Mouse (Mus musculus) MEL (cell line): ENCODE measurements around the gene Gm49711. TPM values are rescaled to one million over a fixed set of nuclear protein-coding genes. Genes with fewer than 3 reads are reported as not detected.

Source experiments
- DNase-seq: peaks from one replicate; pipeline ENCODE4 v3.0.0; 2011; ENCODE audit warnings: low read depth, low spot score
- H3K27ac ChIP-seq: 2 replicates; pipeline ENCODE4 v1.5.1; 2012; ENCODE audit warnings: low read depth, mild to moderate bottlenecking, control low read depth, low read length, moderate library complexity; ENCODE audit not compliant: control insufficient read depth
- H3K27me3 ChIP-seq, 2 experiments: fragments of 150-350 bp in 1 of 2; sonication (generic) in 1 of 2; 2 replicates each; pipeline ENCODE4 v1.6.1; 2012; ENCODE audit warnings: low read length in 2 of 2, mild to moderate bottlenecking in 2 of 2, improper control_type of control experiment in 1 of 2, moderate library complexity in 1 of 2; ENCODE audit not compliant: insufficient read depth in 2 of 2, control insufficient read depth in 1 of 2
- H3K36me3 ChIP-seq, 2 experiments: 2 replicates each; pipeline ENCODE4 v1.6.1; 2012 to 2014; ENCODE audit warnings: low read length in 2 of 2, improper control_type of control experiment in 1 of 2, inconsistent platforms in 1 of 2, mild to moderate bottlenecking in 1 of 2; ENCODE audit not compliant: insufficient read depth in 2 of 2, control insufficient read depth in 1 of 2
- H3K4me1 ChIP-seq, 2 experiments: fragments of 150-350 bp in 1 of 2; sonication (generic) in 1 of 2; 2 replicates each; pipeline ENCODE4 v1.6.1; 2012; ENCODE audit warnings: low read length in 2 of 2, improper control_type of control experiment in 1 of 2, mild to moderate bottlenecking in 1 of 2; ENCODE audit not compliant: insufficient read depth in 2 of 2, control insufficient read depth in 1 of 2
- H3K4me3 ChIP-seq, 2 experiments: fragments of 150-350 bp in 1 of 2; sonication (generic) in 1 of 2; 2 replicates each; pipeline ENCODE4 v1.5.1; 2012; ENCODE audit warnings: low read depth in 2 of 2, low read length in 2 of 2, mild to moderate bottlenecking in 2 of 2, moderate library complexity in 2 of 2, control low read depth in 1 of 2, improper control_type of control experiment in 1 of 2; ENCODE audit not compliant: control insufficient read depth in 1 of 2, insufficient read depth in 1 of 2
- H3K79me2 ChIP-seq: 2 replicates; pipeline ENCODE4 v1.6.1; 2012; ENCODE audit warnings: mild to moderate bottlenecking, low read length, moderate library complexity; ENCODE audit not compliant: control insufficient read depth, poor library complexity, insufficient read depth
- H3K9ac ChIP-seq: 2 replicates; pipeline ENCODE4 v1.6.1; 2012; ENCODE audit warnings: low read depth, mild to moderate bottlenecking, control low read depth, low read length, moderate library complexity; ENCODE audit not compliant: control insufficient read depth, poor library complexity, severe bottlenecking
- H3K9me3 ChIP-seq: fragments of 150-350 bp; sonication (generic); replicated peaks from 2 replicates; pipeline ENCODE4 v1.6.1; 2012; ENCODE audit warnings: mild to moderate bottlenecking, low read length, improper control_type of control experiment, moderate library complexity; ENCODE audit not compliant: insufficient read depth
- CHD1 ChIP-seq: IDR thresholded peaks from 2 replicates; pipeline ENCODE4 v1.6.1; 2012; ENCODE audit warnings: low read depth, mild to moderate bottlenecking, inconsistent platforms, low read length, improper control_type of control experiment
- CTCF ChIP-seq, 3 experiments: IDR thresholded peaks in 2 of 3; conservative IDR thresholded peaks in 1 of 3; 2 replicates each; pipeline ENCODE4 v1.5.1; 2011 to 2012; ENCODE audit warnings: low read length in 3 of 3, low read depth in 2 of 3, mild to moderate bottlenecking in 2 of 3, improper control_type of control experiment in 1 of 3, inconsistent platforms in 1 of 3, mixed read lengths in 1 of 3, moderate library complexity in 1 of 3; ENCODE audit not compliant: control insufficient read depth in 1 of 3, insufficient read depth in 1 of 3, poor library complexity in 1 of 3, severe bottlenecking in 1 of 3
- ELF1 ChIP-seq: IDR thresholded peaks from 2 replicates; pipeline ENCODE4 v1.6.1; 2014; ENCODE audit warnings: low read depth, mild to moderate bottlenecking, inconsistent platforms, low read length, improper control_type of control experiment, moderate library complexity
- EP300 ChIP-seq, 2 experiments: IDR thresholded peaks; 2 replicates each; pipeline ENCODE4 v1.6.1; 2011; ENCODE audit warnings: improper control_type of control experiment in 2 of 2, low read length in 2 of 2, low read depth in 1 of 2, mild to moderate bottlenecking in 1 of 2
- ETS1 ChIP-seq: IDR thresholded peaks from 2 replicates; pipeline ENCODE4 v1.6.1; 2012; ENCODE audit warnings: low read depth, mild to moderate bottlenecking, inconsistent platforms, low read length, improper control_type of control experiment, moderate library complexity
- GABPA ChIP-seq: IDR thresholded peaks from 2 replicates; pipeline ENCODE4 v1.6.1; 2012; ENCODE audit warnings: low read depth, mild to moderate bottlenecking, inconsistent platforms, low read length, improper control_type of control experiment, moderate library complexity
- GATA1 ChIP-seq: IDR thresholded peaks from 2 replicates; pipeline ENCODE4 v1.6.1; 2011; ENCODE audit warnings: low read depth, low read length, improper control_type of control experiment
- KAT2A ChIP-seq: conservative IDR thresholded peaks from 2 replicates; pipeline ENCODE4 v1.6.1; 2012; ENCODE audit warnings: low read depth, low read length, improper control_type of control experiment, inconsistent platforms
- MAX ChIP-seq: IDR thresholded peaks from 2 replicates; pipeline ENCODE4 v1.6.1; 2011; ENCODE audit warnings: low read length, improper control_type of control experiment
- MXI1 ChIP-seq: IDR thresholded peaks from 2 replicates; pipeline ENCODE4 v1.6.1; 2011; ENCODE audit warnings: mild to moderate bottlenecking, low read depth, low read length, improper control_type of control experiment
- MYB ChIP-seq: IDR thresholded peaks from 2 replicates; pipeline ENCODE4 v1.6.1; 2011; ENCODE audit warnings: mild to moderate bottlenecking, low read depth, low read length, improper control_type of control experiment
- NELFE ChIP-seq: IDR thresholded peaks from 2 replicates; pipeline ENCODE4 v1.6.1; 2011; ENCODE audit warnings: low read depth, low read length, improper control_type of control experiment
- NRF1 ChIP-seq: IDR thresholded peaks from 2 replicates; pipeline ENCODE4 v1.6.1; 2014; ENCODE audit warnings: low read depth, mild to moderate bottlenecking, inconsistent platforms, low read length, improper control_type of control experiment, moderate library complexity; ENCODE audit not compliant: poor library complexity, insufficient read depth, severe bottlenecking
- SIN3A ChIP-seq: IDR thresholded peaks from 2 replicates; pipeline ENCODE4 v1.6.1; 2012; ENCODE audit warnings: low read length, improper control_type of control experiment, inconsistent platforms
- UBTF ChIP-seq: IDR thresholded peaks from 2 replicates; pipeline ENCODE4 v1.6.1; 2012; ENCODE audit warnings: low read depth, mild to moderate bottlenecking, inconsistent platforms, low read length, improper control_type of control experiment, moderate library complexity, borderline replicate concordance; ENCODE audit not compliant: insufficient read depth
- USF2 ChIP-seq, 2 experiments: IDR thresholded peaks; 2 replicates each; pipeline ENCODE4 v1.6.1; 2011 to 2012; ENCODE audit warnings: improper control_type of control experiment in 2 of 2, low read length in 2 of 2, borderline replicate concordance in 1 of 2, inconsistent platforms in 1 of 2, low read depth in 1 of 2, mild to moderate bottlenecking in 1 of 2; ENCODE audit not compliant: insufficient read depth in 1 of 2
- ZMIZ1 ChIP-seq: IDR thresholded peaks from 2 replicates; pipeline ENCODE4 v1.6.1; 2012; ENCODE audit warnings: low read depth, mild to moderate bottlenecking, inconsistent platforms, low read length, improper control_type of control experiment, moderate library complexity
- ZNF384 ChIP-seq: IDR thresholded peaks from 2 replicates; pipeline ENCODE4 v1.6.1; 2012; ENCODE audit warnings: low read depth, mild to moderate bottlenecking, inconsistent platforms, low read length, improper control_type of control experiment
- polyA plus RNA-seq, 2 experiments: library from polyadenylated mRNA; stranded (reverse) in 1 of 2; unstranded in 1 of 2; fragments of >175 nt in 1 of 2; fragments of >200 nt in 1 of 2; gene quantifications; 2 replicates each; pipeline versions ENCODE4 v1.2.1 to v1.2.4; 2012; ENCODE audit warnings: low replicate concordance in 2 of 2, low read depth in 1 of 2; ENCODE audit not compliant: insufficient read length in 2 of 2, insufficient read depth in 1 of 2, missing spikeins in 1 of 2
- total RNA-seq: library from RNA; depleted of rRNA; stranded (reverse); fragments of 300-350 nt; gene quantifications from 2 replicates; pipeline ENCODE4 v1.2.3, GENCODE M21; 2012

Gene Gm49711
- total and polyA plus RNA-seq, 3 experiments = not detected

DNA sequence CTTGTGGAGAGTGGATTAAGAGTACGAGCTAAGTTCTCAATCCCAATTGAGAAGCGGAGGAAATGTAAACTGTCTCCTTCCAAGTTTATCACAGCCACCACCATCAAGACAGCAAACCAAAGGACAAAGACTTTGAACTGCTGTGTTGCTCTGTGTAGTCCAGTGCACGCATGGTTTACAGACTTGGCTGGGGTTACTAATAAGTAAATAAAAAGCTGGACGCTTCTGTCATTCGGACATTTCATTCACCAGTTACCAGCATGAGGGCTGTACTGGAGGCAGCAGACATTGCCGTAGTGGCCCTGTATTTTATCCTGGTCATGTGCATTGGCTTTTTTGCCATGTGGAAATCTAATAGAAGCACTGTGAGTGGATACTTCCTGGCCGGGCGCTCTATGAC, 18.7 kb downstream of the Gm49711 start (continued):
- TF ChIP-seq ZNF384 (no peak), CTCF (IDR thresholded peaks at IDR 0.05 in 2 of 3, conservative IDR thresholded peaks at IDR 0.05 in 1 of 3; ENCODE audit: control insufficient read depth in 1 of 3, insufficient read depth in 1 of 3, low read depth in 2 of 3, low read length in 3 of 3, poor library complexity in 1 of 3, severe bottlenecking in 1 of 3) (no peak)

DNA sequence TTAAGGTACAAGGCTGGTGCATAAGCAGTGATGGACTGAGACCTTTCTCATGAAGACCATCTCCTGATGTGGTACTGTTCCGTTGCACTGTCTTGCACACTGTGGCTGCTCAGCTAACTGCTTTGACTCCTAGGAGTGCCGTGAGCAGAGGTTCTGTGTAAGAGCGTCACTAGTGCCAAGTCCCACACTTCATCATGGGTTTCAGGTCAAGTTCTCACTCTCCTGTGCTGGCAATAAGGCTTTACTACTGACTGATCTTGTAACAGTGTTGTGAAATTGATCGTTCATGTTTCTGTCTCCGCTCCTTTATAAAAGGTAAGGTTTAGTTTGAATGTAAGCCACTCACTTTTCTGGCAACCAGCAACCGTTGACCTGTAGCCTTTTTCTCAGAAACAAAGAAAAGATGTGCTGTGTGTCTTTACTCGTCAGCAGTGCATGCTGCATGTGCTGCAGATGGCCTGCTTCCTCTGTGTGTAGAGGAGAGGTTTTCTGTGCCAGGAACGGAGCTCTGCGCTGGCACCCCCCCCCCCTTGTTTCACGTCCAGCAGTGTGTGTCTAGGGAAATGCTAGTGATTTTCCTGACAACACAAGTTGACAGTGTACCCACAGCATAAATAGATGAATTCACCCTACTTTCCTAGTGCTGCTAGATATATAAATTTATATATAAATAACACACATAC, 25.8 kb downstream of the Gm49711 start:
- no peak for TF ChIP-seq NELFE
- TF ChIP-seq MAX = no peak
- TF ChIP-seq, all 39 proteins: peak for 0
- DNase-seq = no peak
- peaks cover 7% of the 10 kb centered on the region for H3K79me2 ChIP-seq
- H3K27me3 ChIP-seq = no peaks in the 10 kb centered on the region
- H3K36me3 ChIP-seq = peaks cover 0 to 8% of the 10 kb centered on the region in 2 experiments; a peak in 2 of 4 replicates
- H3K4me3 ChIP-seq = no peak overlapping the region
- no peak overlapping the region for H3K9ac ChIP-seq
- no peaks in the 10 kb centered on the region for H3K9me3 ChIP-seq
- H3K4me1 ChIP-seq = no peaks in the 10 kb centered on the region; a peak in 1 of 4 replicates
- H3K27ac ChIP-seq = no peak overlapping the region

DNA sequence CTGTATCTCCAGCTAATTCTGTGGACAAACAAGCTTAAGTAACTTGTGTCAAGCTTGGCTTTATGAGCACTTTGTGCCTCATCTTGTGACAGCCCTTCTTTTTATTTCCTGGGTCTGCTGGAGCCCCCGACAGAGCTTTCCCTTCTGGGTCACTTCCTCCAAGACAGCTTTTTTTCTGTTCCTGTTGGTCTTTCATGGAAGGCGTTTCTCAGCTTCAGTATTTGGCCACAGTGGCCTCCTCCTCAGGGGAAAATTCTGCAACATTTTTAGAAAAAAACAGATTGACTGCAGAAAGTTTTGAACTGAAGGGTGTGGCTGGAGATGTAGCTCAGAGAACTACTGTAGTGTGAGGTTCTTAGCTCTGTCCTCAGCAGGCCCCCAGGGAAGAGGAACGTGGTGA, 31.1 kb downstream of the Gm49711 start:
- no peak overlapping the region for H3K9ac ChIP-seq
- H3K4me3 ChIP-seq = no peak overlapping the region
- no peaks in the 10 kb centered on the region for H3K27me3 ChIP-seq
- H3K79me2 ChIP-seq = no peaks in the 10 kb centered on the region
- H3K36me3 ChIP-seq = peaks cover 0 to 3% of the 10 kb centered on the region in 2 experiments; a peak in 3 of 4 replicates
- no peaks in the 10 kb centered on the region for H3K9me3 ChIP-seq
- no peak for TF ChIP-seq CHD1
- TF ChIP-seq MYB = no peak
- TF ChIP-seq ZNF384 = no peak
- no peak for TF ChIP-seq EP300 (IDR thresholded peaks at IDR 0.05; ENCODE audit: low read depth in 1 of 2, low read length in 2 of 2)
- TF ChIP-seq ELF1 = no peak
- TF ChIP-seq KAT2A = no peak
- TF ChIP-seq GABPA = no peak
- TF ChIP-seq NRF1 = no peak
- TF ChIP-seq UBTF = no peak
- TF ChIP-seq USF2 (IDR thresholded peaks at IDR 0.05; ENCODE audit: borderline replicate concordance in 1 of 2, insufficient read depth in 1 of 2, low read depth in 1 of 2, low read length in 2 of 2) = no peak
- no peak for TF ChIP-seq MXI1
- TF ChIP-seq CTCF (IDR thresholded peaks at IDR 0.05 in 2 of 3, conservative IDR thresholded peaks at IDR 0.05 in 1 of 3; ENCODE audit: control insufficient read depth in 1 of 3, insufficient read depth in 1 of 3, low read depth in 2 of 3, low read length in 3 of 3, poor library complexity in 1 of 3, severe bottlenecking in 1 of 3) = no peak
- TF ChIP-seq GATA1 = no peak
- no peak for TF ChIP-seq ZMIZ1
- TF ChIP-seq SIN3A = no peak
- no peak for TF ChIP-seq MAX
- TF ChIP-seq ETS1 = no peak
- DNase-seq = no peak
- no peak overlapping the region for H3K27ac ChIP-seq
- H3K4me1 ChIP-seq = no peaks in the 10 kb centered on the region
